Mouse (Mus musculus) myocyte (in vitro differentiated cells): ENCODE results near the gene Mindy4. TPM values are rescaled to one million over a fixed set of nuclear protein-coding genes. Genes with fewer than 3 reads are reported as not detected.

Experiments used
- H3K27me3 ChIP-seq: one replicate; pipeline ENCODE4 v1.6.1; 2011; ENCODE audit not compliant: control insufficient read depth, insufficient read depth, insufficient read length
- H3K36me3 ChIP-seq: one replicate; pipeline ENCODE4 v1.6.1; 2011; ENCODE audit not compliant: control insufficient read depth, insufficient read depth
- H3K4me2 ChIP-seq: one replicate; pipeline ENCODE4 v1.6.1; 2011; ENCODE audit warnings: low read depth, control low read depth
- H3K4me3 ChIP-seq: one replicate; pipeline ENCODE4 v1.5.1; 2011; ENCODE audit warnings: mild to moderate bottlenecking, control low read depth, moderate library complexity
- H3K79me2 ChIP-seq: one replicate; pipeline ENCODE4 v1.6.1; 2011; ENCODE audit not compliant: control insufficient read depth, insufficient read depth
- H3ac ChIP-seq: one replicate; pipeline ENCODE4 v1.6.1; 2011; ENCODE audit not compliant: control insufficient read depth, insufficient read length
- CEBPB ChIP-seq: IDR thresholded peaks from 2 replicates; pipeline ENCODE4 v1.6.1; 2011; ENCODE audit warnings: mild to moderate bottlenecking, moderate library complexity; ENCODE audit not compliant: poor library complexity, insufficient read depth, severe bottlenecking
- E2F4 ChIP-seq: IDR thresholded peaks from one replicate; pipeline ENCODE4 v1.6.1; 2011; ENCODE audit warnings: mild to moderate bottlenecking, control low read depth, moderate library complexity; ENCODE audit not compliant: insufficient read depth
- MAX ChIP-seq: IDR thresholded peaks from one replicate; pipeline ENCODE4 v1.6.1; 2011; ENCODE audit warnings: low read depth, mild to moderate bottlenecking, control low read depth
- MYOD1 ChIP-seq, 3 experiments: IDR thresholded peaks; one replicate each; pipeline ENCODE4 v1.6.1; 2011; ENCODE audit warnings: control low read depth in 2 of 3, low read depth in 2 of 3, mild to moderate bottlenecking in 2 of 3, moderate library complexity in 1 of 3; ENCODE audit not compliant: insufficient read length in 2 of 3, control insufficient read depth in 1 of 3
- MYOG ChIP-seq, 3 experiments: IDR thresholded peaks; one replicate each; pipeline ENCODE4 v1.6.1; 2011; ENCODE audit warnings: control low read depth in 2 of 3, low read depth in 2 of 3, mild to moderate bottlenecking in 2 of 3; ENCODE audit not compliant: insufficient read length in 2 of 3, control insufficient read depth in 1 of 3, insufficient read depth in 1 of 3
- POLR2A ChIP-seq: IDR thresholded peaks from one replicate; pipeline ENCODE4 v1.6.1; 2011; ENCODE audit warnings: low read depth, mild to moderate bottlenecking, control low read depth, moderate library complexity; ENCODE audit not compliant: insufficient read length
- POLR2AphosphoS2 ChIP-seq: IDR thresholded peaks from one replicate; pipeline ENCODE4 v1.6.1; 2011; ENCODE audit warnings: low read depth, control low read depth; ENCODE audit not compliant: insufficient read length
- REST ChIP-seq: IDR thresholded peaks from one replicate; pipeline ENCODE4 v1.6.1; 2011; ENCODE audit warnings: mild to moderate bottlenecking, control low read depth, moderate library complexity; ENCODE audit not compliant: insufficient read depth, insufficient read length
- SRF ChIP-seq: IDR thresholded peaks from one replicate; pipeline ENCODE4 v1.6.1; 2011; ENCODE audit warnings: low read depth; ENCODE audit not compliant: control insufficient read depth, insufficient read length
- TCF12 ChIP-seq: IDR thresholded peaks from one replicate; pipeline ENCODE4 v1.6.1; 2011; ENCODE audit warnings: mild to moderate bottlenecking, control low read depth; ENCODE audit not compliant: poor library complexity, insufficient read depth, severe bottlenecking
- TCF3 ChIP-seq: IDR thresholded peaks from one replicate; pipeline ENCODE4 v1.6.1; 2011; ENCODE audit warnings: low read depth, control low read depth; ENCODE audit not compliant: insufficient read length
- USF1 ChIP-seq: IDR thresholded peaks from one replicate; pipeline ENCODE4 v1.6.1; 2011; ENCODE audit warnings: low read depth, mild to moderate bottlenecking, control low read depth, moderate library complexity
- polyA plus RNA-seq: library from polyadenylated mRNA; unstranded; fragments of >200 nt; fragmentation: generic; extraction: Trizol; gene quantifications from one replicate; pipeline ENCODE4 v1.2.1, GENCODE M21; 2012; ENCODE audit warnings: missing spikeins

Mindy4 gene
- polyA plus RNA-seq, 1 experiment: 5.0 TPM

- no peaks in the 10 kb centered on the region for H3K79me2 ChIP-seq
- no peak overlapping the region for H3ac ChIP-seq
- TF ChIP-seq CEBPB: no peak
- TF ChIP-seq MYOG (IDR thresholded peaks at IDR 0.05; ENCODE audit: control insufficient read depth in 1 of 3, insufficient read depth in 1 of 3, insufficient read length in 2 of 3, low read depth in 2 of 3): no peak
- TF ChIP-seq SRF: no peak
- no peak for TF ChIP-seq POLR2AphosphoS2
- no peak for TF ChIP-seq E2F4
- no peak for TF ChIP-seq USF1
- TF ChIP-seq MYOD1 (IDR thresholded peaks at IDR 0.05; ENCODE audit: control insufficient read depth in 1 of 3, insufficient read length in 2 of 3, low read depth in 2 of 3): no peak
- TF ChIP-seq TCF3: no peak
- TF ChIP-seq REST: no peak
- no peak for TF ChIP-seq POLR2A
- no peak overlapping the region for H3K4me3 ChIP-seq
- H3K27me3 ChIP-seq: no peaks in the 10 kb centered on the region
- H3K4me2 ChIP-seq: no peak overlapping the region
- H3K36me3 ChIP-seq: no peaks in the 10 kb centered on the region
Observed at GRCm38 (mm10) chr6:55264741-55265366, 61.7 kb downstream of the Mindy4 start.

GRCm38 (mm10) chr6:55272952-55273351, 69.8 kb downstream of the Mindy4 start:
- no peaks in the 10 kb centered on the region for H3K79me2 ChIP-seq
- H3K36me3 ChIP-seq: no peaks in the 10 kb centered on the region
- no peak overlapping the region for H3K4me2 ChIP-seq
- no peak overlapping the region for H3ac ChIP-seq
- H3K4me3 ChIP-seq: no peak overlapping the region
- TF ChIP-seq REST (no peak), MYOG (IDR thresholded peaks at IDR 0.05; ENCODE audit: control insufficient read depth in 1 of 3, insufficient read depth in 1 of 3, insufficient read length in 2 of 3, low read depth in 2 of 3) (no peak), E2F4 (no peak), USF1 (no peak), MYOD1 (IDR thresholded peaks at IDR 0.05; ENCODE audit: control insufficient read depth in 1 of 3, insufficient read length in 2 of 3, low read depth in 2 of 3) (no peak), MAX (no peak), TCF12 (no peak), POLR2AphosphoS2 (no peak), SRF (no peak), TCF3 (no peak), CEBPB (no peak), POLR2A (no peak)
- no peaks in the 10 kb centered on the region for H3K27me3 ChIP-seq

GRCm38 (mm10) chr6:55273463-55273862, 70.3 kb downstream of the Mindy4 start:
- no peak overlapping the region for H3K4me3 ChIP-seq
- no peaks in the 10 kb centered on the region for H3K79me2 ChIP-seq
- H3K36me3 ChIP-seq: no peaks in the 10 kb centered on the region
- no peak for TF ChIP-seq CEBPB
- TF ChIP-seq POLR2AphosphoS2: no peak
- no peak for TF ChIP-seq TCF3
- TF ChIP-seq SRF: no peak
- no peak for TF ChIP-seq POLR2A
- TF ChIP-seq MYOD1 (IDR thresholded peaks at IDR 0.05; ENCODE audit: control insufficient read depth in 1 of 3, insufficient read length in 2 of 3, low read depth in 2 of 3): no peak
- TF ChIP-seq MYOG (IDR thresholded peaks at IDR 0.05; ENCODE audit: control insufficient read depth in 1 of 3, insufficient read depth in 1 of 3, insufficient read length in 2 of 3, low read depth in 2 of 3): no peak
- no peak for TF ChIP-seq USF1
- TF ChIP-seq MAX: no peak
- no peak for TF ChIP-seq TCF12
- TF ChIP-seq REST: no peak
- no peak for TF ChIP-seq E2F4
- H3K27me3 ChIP-seq: no peaks in the 10 kb centered on the region
- no peak overlapping the region for H3ac ChIP-seq
- no peak overlapping the region for H3K4me2 ChIP-seq

- Histone ChIP-seq H3K27me3 (no peaks in the 10 kb centered on the region), H3K4me3 (no peak overlapping the region)
- no peak for TF ChIP-seq TCF12
- no peak for TF ChIP-seq POLR2A
- TF ChIP-seq MYOD1 (IDR thresholded peaks at IDR 0.05; ENCODE audit: control insufficient read depth in 1 of 3, insufficient read length in 2 of 3, low read depth in 2 of 3): no peak
- no peak for TF ChIP-seq E2F4
- TF ChIP-seq POLR2AphosphoS2: no peak
Observed at GRCm38 (mm10) chr6:55275000-55275399, 71.8 kb downstream of the Mindy4 start.

GRCm38 (mm10) chr6:55275786-55276185, 72.6 kb downstream of the Mindy4 start:
- no peak overlapping the region for H3K4me3 ChIP-seq
- H3K27me3 ChIP-seq: no peaks in the 10 kb centered on the region
- no peak overlapping the region for H3ac ChIP-seq
- no peaks in the 10 kb centered on the region for H3K79me2 ChIP-seq
- no peak overlapping the region for H3K4me2 ChIP-seq
- TF ChIP-seq TCF12: no peak
- TF ChIP-seq SRF: no peak
- TF ChIP-seq MAX: no peak
- TF ChIP-seq CEBPB: no peak
- TF ChIP-seq USF1: no peak
- TF ChIP-seq MYOD1 (IDR thresholded peaks at IDR 0.05; ENCODE audit: control insufficient read depth in 1 of 3, insufficient read length in 2 of 3, low read depth in 2 of 3): no peak
- TF ChIP-seq E2F4: no peak
- TF ChIP-seq POLR2AphosphoS2: no peak
- TF ChIP-seq POLR2A: no peak
- no peak for TF ChIP-seq TCF3
- TF ChIP-seq MYOG (IDR thresholded peaks at IDR 0.05; ENCODE audit: control insufficient read depth in 1 of 3, insufficient read depth in 1 of 3, insufficient read length in 2 of 3, low read depth in 2 of 3): no peak
- TF ChIP-seq REST: no peak
- no peaks in the 10 kb centered on the region for H3K36me3 ChIP-seq

More at GRCm38 (mm10) chr6:55275000-55275399, 71.8 kb downstream of the Mindy4 start:
- Histone ChIP-seq H3K36me3 (no peaks in the 10 kb centered on the region), H3K79me2 (no peaks in the 10 kb centered on the region), H3ac (no peak overlapping the region), H3K4me2 (no peak overlapping the region)
